Mouse (Mus musculus) heart, adult 2 months (tissue): Measurements from ENCODE around the gene Col24a1.

Experiments used
- CTCF ChIP-seq: fragments of 200-600 bp; IDR thresholded peaks from 2 replicates; pipeline ENCODE4 v1.8.1; 2022; ENCODE audit warnings: antibody characterized with exemption, mild to moderate bottlenecking, moderate library complexity
- POLR2A ChIP-seq: fragments of 200-500 bp; IDR thresholded peaks from 2 replicates; pipeline ENCODE4 v1.6.1; 2011; ENCODE audit warnings: mild to moderate bottlenecking, low read depth, low read length, control low read depth; ENCODE audit not compliant: insufficient read depth

- TF ChIP-seq POLR2A (no peak), CTCF (no peak)
Measured at GRCm38 (mm10) chr3:145554388-145554787, 262.1 kb downstream of the Col24a1 start.
